ENCODE assay signal across 8 mouse cellular contexts in the genomic region with DNA sequence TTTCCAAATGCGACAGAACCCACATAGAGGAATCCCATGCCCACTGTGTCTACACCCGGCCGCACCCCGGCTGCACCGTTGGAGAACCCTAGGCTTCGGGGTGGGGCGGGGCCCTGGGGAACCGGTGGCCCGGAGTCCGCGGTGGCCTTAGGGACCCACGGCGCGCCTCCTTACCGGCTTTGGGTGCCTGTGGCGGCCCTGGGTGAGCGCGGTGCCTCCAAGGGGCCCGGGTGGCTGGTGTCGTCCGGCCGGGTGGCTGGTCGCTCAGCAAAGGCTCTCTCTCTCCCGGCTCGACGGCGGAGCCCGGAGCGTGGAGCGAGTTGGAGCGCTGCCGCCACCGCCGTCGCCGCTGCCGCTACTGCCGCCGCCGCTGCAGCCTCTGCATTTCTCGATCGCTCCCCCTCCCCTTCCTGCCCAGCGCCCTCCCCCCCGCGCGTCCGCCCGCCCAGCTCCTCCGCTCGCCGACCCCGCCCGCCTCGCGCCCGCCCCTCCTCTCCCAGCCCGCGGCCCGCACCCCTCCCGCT. TPM values are rescaled to one million over a fixed set of nuclear protein-coding genes. Genes with fewer than 3 reads are reported as not detected.
DNase-seq lines count a peak whose midpoint lies in the region; ATAC-seq and TF ChIP-seq lines count a peak whose summit lies in the region.

Gene Basp1 (minus strand): TSS at position 387 of the 524 bp plus-strand sequence.

- intact Hi-C loops in left cerebral cortex, postnatal 10 days (cut with DNase I), result loop anchor here (5.0 to 10.0 kb wide), 6 partner anchors 51 to 816 kb away; no protein-coding TSS in a partner anchor

- DNase-seq in ES-E14 (ENCODE audit: low read depth, low spot score), result peak; percentile 56
- peak in 1 of 2 experiments; percentile 77 for DNase-seq in frontal cortex, adult 2 months (ENCODE audit: extremely low spot score in 1 of 2, low spot score in 1 of 2)
- peak; percentile 74 to 91 for DNase-seq in left cerebral cortex, postnatal 10 days (ENCODE audit: extremely low spot score in 1 of 2, low spot score in 2 of 2)
- DNase-seq in right cerebral cortex, postnatal 25 days, result peak; percentile 79

- no peaks in the 10 kb centered on the region for H3K9me3 ChIP-seq in ES-E14 (ENCODE audit: control insufficient read depth, insufficient read depth, low read depth, low read length)
- H3K9me3 ChIP-seq in hindbrain, embryonic 13.5 days, result no peaks in the 10 kb centered on the region
- H3K9me3 ChIP-seq in megakaryocyte, embryonic 14.5 days, result no peaks in the 10 kb centered on the region

- ATAC-seq in hindbrain, embryonic 13.5 days (ENCODE audit: low FRiP score), result peak; percentile 44
- ATAC-seq in erythroid progenitor cell, adult 5-6 weeks (replicated peaks; ENCODE audit: low FRiP score, poor library complexity, severe bottlenecking), result no peak

- peaks cover 0 to 7% of the 10 kb centered on the region in 2 experiments; a peak in 1 of 4 replicates for H3K4me1 ChIP-seq in ES-E14 (ENCODE audit: control insufficient read depth in 2 of 2, insufficient read depth in 2 of 2, low read length in 2 of 2, poor library complexity in 1 of 2)
- H3K4me1 ChIP-seq in brown adipose tissue, adult 24 weeks (ENCODE audit: control insufficient read depth, insufficient read depth, insufficient read length, low read length), result peaks cover 5% of the 10 kb centered on the region; the same call in 1 of the 2 replicates
- H3K4me1 ChIP-seq in hindbrain, embryonic 13.5 days (replicated peaks), result peaks cover 43% of the 10 kb centered on the region
- peaks cover 36% of the 10 kb centered on the region for H3K4me1 ChIP-seq in megakaryocyte, embryonic 14.5 days

- H3K27me3 ChIP-seq in hindbrain, embryonic 13.5 days, result no peaks in the 10 kb centered on the region
- H3K27me3 ChIP-seq in megakaryocyte, embryonic 14.5 days (replicated peaks), result peaks cover 38% of the 10 kb centered on the region

- peak within 1 kb of the TSS; percentile 79 to 85 for H3K4me3 ChIP-seq in ES-E14 (ENCODE audit: insufficient read depth in 1 of 2, low read depth in 1 of 2, low read length in 2 of 2, poor library complexity in 1 of 2, severe bottlenecking in 1 of 2)
- H3K4me3 ChIP-seq in brown adipose tissue, adult 24 weeks (ENCODE audit: insufficient read depth, low read depth, low read length), result peak within 1 kb of the TSS; percentile 65
- peak within 1 kb of the TSS; percentile 99 for H3K4me3 ChIP-seq in hindbrain, embryonic 13.5 days
- peak within 1 kb of the TSS; percentile 91 for H3K4me3 ChIP-seq in megakaryocyte, embryonic 14.5 days (replicated peaks)

- peak within 1 kb of the TSS; percentile 76 for H3K4me2 ChIP-seq in hindbrain, embryonic 13.5 days

- in situ Hi-C loops in ES-E14 (cut with MboI; ENCODE audit: low sequenced_read_pairs in 2 of 2, unreplicated experiment in 2 of 2), result loop anchor here in 1 of 2 experiments (25.0 kb wide), 3 partner anchors 276 to 826 kb away; no protein-coding TSS in a partner anchor

- H3K27ac ChIP-seq in ES-E14 (ENCODE audit: insufficient read depth, low read depth, low read length, poor library complexity, severe bottlenecking), result peak within 1 kb of the TSS; percentile 2; the same call in 1 of the 2 replicates
- H3K27ac ChIP-seq in brown adipose tissue, adult 24 weeks (replicated peaks; ENCODE audit: low read depth, low read length), result no peak within 1 kb of the TSS
- peak within 1 kb of the TSS; percentile 100 for H3K27ac ChIP-seq in hindbrain, embryonic 13.5 days

- H3K36me3 ChIP-seq in ES-E14 (ENCODE audit: control insufficient read depth, insufficient read depth, low read length, poor library complexity, severe bottlenecking), result no peaks in the 10 kb centered on the region; the same call in 1 of the 2 replicates
- H3K36me3 ChIP-seq in hindbrain, embryonic 13.5 days, result no peaks in the 10 kb centered on the region
- no peaks in the 10 kb centered on the region for H3K36me3 ChIP-seq in megakaryocyte, embryonic 14.5 days (replicated peaks; ENCODE audit: low read length)

- WGBS in hindbrain, embryonic 13.5 days, result 0% methylated on average over 43 of the region's 60 CpGs

- H3K9ac ChIP-seq in ES-E14 (ENCODE audit: insufficient read depth, low read depth, low read length, poor library complexity, severe bottlenecking), result peak within 1 kb of the TSS; percentile 86
- H3K9ac ChIP-seq in hindbrain, embryonic 13.5 days, result peak within 1 kb of the TSS; percentile 100

TF ChIP-seq in ES-E14, 5 proteins besides CTCF, POLR2A, EP300 and RAD21:
- no peak for TF ChIP-seq ZNF384 (IDR thresholded peaks at IDR 0.05; ENCODE audit: low read depth, low read length)
- TF ChIP-seq CHD2 (IDR thresholded peaks at IDR 0.05; ENCODE audit: low read depth, low read length), result no peak
- no peak for TF ChIP-seq MAFK (IDR thresholded peaks at IDR 0.05; ENCODE audit: insufficient read depth, low read depth, low read length)
- TF ChIP-seq HCFC1 (IDR thresholded peaks at IDR 0.05; ENCODE audit: borderline replicate concordance, insufficient read depth, low read length), result no peak
- no peak for TF ChIP-seq ZC3H11A (IDR thresholded peaks at IDR 0.05; ENCODE audit: borderline replicate concordance, low read depth, low read length)

RNA-seq across cellular contexts. Expression of gene Basp1, which starts in this region (rescaled TPM):
- total RNA-seq in ES-E14 (2012; rRNA removed), result 66.8 and 120 TPM in 2 replicates
- 5.2 and 5.3 TPM in 2 replicates for polyA plus RNA-seq in brown adipose tissue, adult 24 weeks (2012; ENCODE audit: insufficient read depth, insufficient read length, missing spikeins)
- 503 and 548 TPM in 2 replicates for polyA plus RNA-seq in frontal cortex, adult 2 months (2012; rRNA removed)
- polyA plus RNA-seq in hindbrain, embryonic 13.5 days (2015; fragmentation: Nextera tagmentation; extraction: Ambion mirVana), result 202 and 215 TPM in 2 replicates
- total RNA-seq in left cerebral cortex, postnatal 10 days (2021), result 1,000 to 10,000 TPM; 1,244 to 1,287 TPM
- 25.1 and 45.9 TPM in 2 replicates for polyA plus RNA-seq in megakaryocyte, embryonic 14.5 days (2012; ENCODE audit: insufficient read depth, low replicate concordance)
- 2.2 TPM in 1 of 2 replicates, not detected in the other for total RNA-seq in erythroid progenitor cell, adult 5-6 weeks (2015; ENCODE audit: low replicate concordance)
- 2.1 TPM in 1 of 2 replicates, not detected in the other for total RNA-seq in erythroid progenitor cell, adult 5-6 weeks (2017; ENCODE audit: low replicate concordance)

Comparison
In these comparisons a context has a peak if more than half of its experiments do, and no peak if none do; other contexts are left out.
1. RNA of gene Basp1 (total RNA-seq): 1,244 to 1,287 TPM in left cerebral cortex, postnatal 10 days and 66.8 to 120 TPM in ES-E14; 2.1 to 2.2 TPM in erythroid progenitor cell, adult 5-6 weeks; every median in the first group is over 10 times any median in the second.
2. RNA of gene Basp1 (total RNA-seq): 1,244 to 1,287 TPM in left cerebral cortex, postnatal 10 days; 66.8 to 120 TPM in ES-E14; every median in the first group is over 10 times any median in the second.
3. Peak in every context shown above with its lines, with median percentiles within 50 percentile points of each other: H3K4me3 ChIP-seq.